Mouse (Mus musculus) CH12.LX (cell line): ENCODE measurements at regions not wholly inside any gene's neighbourhood (a gene's known extent, or its start where the extent isn't known, plus 50 kb on each side); places are given as distances from the start of the nearest gene placed in this dataset.

Experiments
- DNase-seq: peaks from one replicate; pipeline ENCODE4 v3.0.0-alpha.2; 2013; ENCODE audit errors: extremely low read depth
- H3K27ac ChIP-seq: 2 replicates; pipeline ENCODE4 v1.5.1; 2012; ENCODE audit warnings: low read depth, mild to moderate bottlenecking, control low read depth, moderate library complexity; ENCODE audit not compliant: insufficient read depth
- H3K27me3 ChIP-seq: replicated peaks from 2 replicates; pipeline ENCODE3; 2012; ENCODE audit warnings: inconsistent platforms
- H3K36me3 ChIP-seq, 2 experiments: replicated peaks in 1 of 2; 2 replicates each; pipeline versions ENCODE3 to v1.6.1; 2012; ENCODE audit warnings: inconsistent platforms in 1 of 2, low read length in 1 of 2, mild to moderate bottlenecking in 1 of 2, mixed read lengths in 1 of 2, moderate library complexity in 1 of 2; ENCODE audit not compliant: control insufficient read depth in 1 of 2, insufficient read depth in 1 of 2
- H3K4me1 ChIP-seq, 2 experiments: 2 replicates each; pipeline ENCODE4 v1.6.1; 2012; ENCODE audit warnings: inconsistent platforms in 1 of 2, moderate library complexity in 1 of 2; ENCODE audit not compliant: insufficient read depth in 2 of 2, control insufficient read depth in 1 of 2
- H3K4me2 ChIP-seq: 2 replicates; pipeline ENCODE4 v1.6.1; 2012; ENCODE audit warnings: low read depth, mild to moderate bottlenecking, control low read depth; ENCODE audit not compliant: poor library complexity, insufficient read depth, severe bottlenecking
- H3K4me3 ChIP-seq, 3 experiments: fragments of 150-350 bp in 1 of 3; sonication (generic) in 1 of 3; replicated peaks in 1 of 3; 2 replicates each; pipeline versions ENCODE3 to v1.5.1; 2011 to 2012; ENCODE audit warnings: low read depth in 2 of 3, low read length in 2 of 3, mild to moderate bottlenecking in 2 of 3, moderate library complexity in 2 of 3, control low read depth in 1 of 3, improper control_type of control experiment in 1 of 3, inconsistent platforms in 1 of 3, mixed read lengths in 1 of 3; ENCODE audit not compliant: poor library complexity in 1 of 3
- H3K79me2 ChIP-seq: replicated peaks from 2 replicates; pipeline ENCODE4 v1.6.1; 2012; ENCODE audit warnings: mild to moderate bottlenecking, moderate library complexity; ENCODE audit not compliant: control insufficient read depth, poor library complexity, insufficient read depth, severe bottlenecking; ENCODE audit errors: extremely low read depth
- H3K9ac ChIP-seq: 2 replicates; pipeline ENCODE4 v1.6.1; 2012; ENCODE audit warnings: low read depth, mild to moderate bottlenecking, control low read depth, moderate library complexity; ENCODE audit not compliant: insufficient read depth
- H3K9me3 ChIP-seq: replicated peaks from 2 replicates; pipeline ENCODE3; 2012; ENCODE audit warnings: low read length, inconsistent platforms, mixed read lengths
- BHLHE40 ChIP-seq: IDR thresholded peaks from 2 replicates; pipeline ENCODE4 v1.6.1; 2011; ENCODE audit warnings: mild to moderate bottlenecking, low read depth, low read length, improper control_type of control experiment
- CHD2 ChIP-seq: IDR thresholded peaks from 2 replicates; pipeline ENCODE4 v1.6.1; 2011; ENCODE audit warnings: low read length, improper control_type of control experiment
- CTCF ChIP-seq, 2 experiments: IDR thresholded peaks in 1 of 2; conservative IDR thresholded peaks in 1 of 2; 2 replicates each; pipeline ENCODE4 v1.5.1; 2011 to 2012; ENCODE audit warnings: low read depth in 2 of 2, low read length in 2 of 2, improper control_type of control experiment in 1 of 2, inconsistent platforms in 1 of 2, mild to moderate bottlenecking in 1 of 2, moderate library complexity in 1 of 2
- ELF1 ChIP-seq: IDR thresholded peaks from 2 replicates; pipeline ENCODE4 v1.6.1; 2014; ENCODE audit warnings: low read depth, mild to moderate bottlenecking, inconsistent platforms, low read length, improper control_type of control experiment
- IRF4 ChIP-seq: IDR thresholded peaks from 2 replicates; pipeline ENCODE4 v1.6.1; 2014; ENCODE audit warnings: low read depth, mild to moderate bottlenecking, inconsistent platforms, low read length, improper control_type of control experiment
- KAT2A ChIP-seq: IDR thresholded peaks from 2 replicates; pipeline ENCODE4 v1.6.1; 2012; ENCODE audit warnings: low read length, improper control_type of control experiment, inconsistent platforms; ENCODE audit not compliant: insufficient replicate concordance
- MAFK ChIP-seq: IDR thresholded peaks from 2 replicates; pipeline ENCODE4 v1.6.1; 2011; ENCODE audit warnings: low read length, improper control_type of control experiment; ENCODE audit not compliant: insufficient replicate concordance
- MAX ChIP-seq: IDR thresholded peaks from 2 replicates; pipeline ENCODE4 v1.6.1; 2011; ENCODE audit warnings: low read length, improper control_type of control experiment
- MAZ ChIP-seq: IDR thresholded peaks from 2 replicates; pipeline ENCODE4 v1.6.1; 2012; ENCODE audit warnings: low read depth, mild to moderate bottlenecking, inconsistent platforms, low read length, improper control_type of control experiment, moderate library complexity
- MEF2A ChIP-seq: IDR thresholded peaks from 2 replicates; pipeline ENCODE4 v1.6.1; 2014; ENCODE audit warnings: low read depth, mild to moderate bottlenecking, inconsistent platforms, low read length, improper control_type of control experiment, borderline replicate concordance
- MYC ChIP-seq: IDR thresholded peaks from 2 replicates; pipeline ENCODE4 v1.6.1; 2011; ENCODE audit warnings: low read depth, mild to moderate bottlenecking, improper control_type of control experiment, low read length
- NELFE ChIP-seq: IDR thresholded peaks from 2 replicates; pipeline ENCODE4 v1.6.1; 2011; ENCODE audit warnings: low read depth, low read length, improper control_type of control experiment
- PAX5 ChIP-seq: IDR thresholded peaks from 2 replicates; pipeline ENCODE4 v1.6.1; 2012; ENCODE audit warnings: low read length, inconsistent platforms, mixed read lengths
- RAD21 ChIP-seq: IDR thresholded peaks from 2 replicates; pipeline ENCODE4 v1.6.1; 2011; ENCODE audit warnings: low read depth, mild to moderate bottlenecking, low read length, improper control_type of control experiment, moderate library complexity
- SIN3A ChIP-seq: IDR thresholded peaks from 2 replicates; pipeline ENCODE4 v1.6.1; 2012; ENCODE audit warnings: low read length, improper control_type of control experiment, inconsistent platforms
- SMC3 ChIP-seq: IDR thresholded peaks from 2 replicates; pipeline ENCODE4 v1.6.1; 2011; ENCODE audit warnings: low read depth, low read length, improper control_type of control experiment
- TBP ChIP-seq: conservative IDR thresholded peaks from 2 replicates; pipeline ENCODE4 v1.6.1; 2011; ENCODE audit warnings: low read depth, low read length, improper control_type of control experiment
- TCF12 ChIP-seq: IDR thresholded peaks from 2 replicates; pipeline ENCODE4 v1.6.1; 2014; ENCODE audit warnings: low read depth, mild to moderate bottlenecking, inconsistent platforms, low read length, improper control_type of control experiment
- USF1 ChIP-seq: IDR thresholded peaks from 2 replicates; pipeline ENCODE4 v1.6.1; 2014; ENCODE audit warnings: low read depth, mild to moderate bottlenecking, inconsistent platforms, low read length, improper control_type of control experiment
- ZC3H11A ChIP-seq: IDR thresholded peaks from 2 replicates; pipeline ENCODE4 v1.6.1; 2012; ENCODE audit warnings: low read depth, mild to moderate bottlenecking, inconsistent platforms, low read length, improper control_type of control experiment
- ZMIZ1 ChIP-seq: IDR thresholded peaks from 2 replicates; pipeline ENCODE4 v1.6.1; 2012; ENCODE audit warnings: low read depth, mild to moderate bottlenecking, inconsistent platforms, low read length, improper control_type of control experiment
- dilution Hi-C: fragments of 300-500 bp; cut with MboI; formaldehyde crosslinking; loops from 2 replicates; pipeline ENCODE4 v1.14.3; 2020; ENCODE audit warnings: low sequenced_read_pairs; ENCODE audit not compliant: extremely low pct_unique_long_range_greater_than_20kb, extremely low pct_ligation_motif_present
- in situ Hi-C: fragments of 300-500 bp; cut with MboI; formaldehyde crosslinking; loops from 3 replicates; pipeline ENCODE4 v1.14.3; 2019; ENCODE audit warnings: low sequenced_read_pairs, low pct_ligation_motif_present, low pct_unique_long_range_greater_than_20kb, mixed read lengths

DNA sequence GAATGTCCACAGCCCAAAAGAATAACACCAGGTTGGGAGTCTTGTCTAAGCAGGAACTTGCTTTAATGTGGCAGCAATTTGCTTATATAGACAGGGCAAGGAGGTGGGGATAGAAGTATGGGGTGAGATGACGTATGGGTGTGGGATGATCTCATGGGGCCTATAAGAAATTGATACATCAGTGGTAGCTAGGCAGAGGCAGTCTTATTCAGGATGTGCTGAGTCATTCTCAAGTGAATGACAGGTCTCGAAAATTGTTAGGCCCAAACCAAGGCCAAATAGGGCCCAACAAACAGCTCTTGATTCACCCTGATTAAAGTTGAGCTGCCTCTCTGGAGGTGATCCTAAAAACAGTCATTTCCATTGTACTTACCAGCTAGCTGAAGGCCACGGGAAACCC is 162.3 kb upstream of the Zc3h12c start:
- peak; percentile 63 for DNase-seq
- Histone ChIP-seq H3K4me2 (no peak overlapping the region), H3K9me3 (no peaks in the 10 kb centered on the region), H3K9ac (no peak overlapping the region), H3K36me3 (peaks cover 22 to 84% of the 10 kb centered on the region in 2 experiments), H3K4me3 (no peak overlapping the region), H3K27ac (peak overlapping the region; percentile 5; the same call in 1 of the 2 replicates), H3K79me2 (peaks cover 23% of the 10 kb centered on the region), H3K27me3 (no peaks in the 10 kb centered on the region), H3K4me1 (peaks cover 19 to 57% of the 10 kb centered on the region in 2 experiments)
- dilution Hi-C loops = no loop called here
- TF ChIP-seq MAFK = peak; percentile 82; the same call in 1 of the 2 replicates
- TF ChIP-seq CHD2 = peak; percentile 85
- TF ChIP-seq MEF2A = no peak
- peak; percentile 74 for TF ChIP-seq TBP
- TF ChIP-seq TCF12 = 0 out of 2 replicates have a peak, but pooled peaks have one; percentile 7
- no peak for TF ChIP-seq ELF1
- peak; percentile 23; the same call in 1 of the 2 replicates for TF ChIP-seq SIN3A
- in situ Hi-C loops = no loop called here

DNA sequence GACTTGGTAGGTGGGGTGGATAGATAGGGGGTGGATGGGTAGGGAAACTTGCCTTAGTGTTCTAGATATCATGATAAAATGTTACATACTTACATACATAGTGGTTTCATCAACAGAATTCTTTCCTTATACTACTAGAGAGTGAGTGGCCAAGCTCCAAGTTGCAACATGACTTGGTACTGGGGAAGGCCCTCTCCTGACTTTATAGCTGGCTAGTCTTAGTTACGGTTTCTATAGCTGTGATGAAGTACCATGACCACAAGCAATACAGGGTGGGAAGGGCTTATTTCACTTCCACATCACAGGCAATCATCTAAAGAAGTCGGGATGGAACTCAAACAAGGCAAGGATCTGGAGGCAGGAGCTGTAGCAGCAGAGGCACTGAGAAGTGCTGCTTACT is 156.0 kb upstream of the Zc3h12c start:
- peaks cover 10 to 32% of the 10 kb centered on the region in 2 experiments for H3K4me1 ChIP-seq
- in situ Hi-C loops = no loop called here
- DNase-seq = no peak
- no peaks in the 10 kb centered on the region for H3K9me3 ChIP-seq
- no peak overlapping the region for H3K4me3 ChIP-seq
- no peak overlapping the region for H3K4me2 ChIP-seq
- TF ChIP-seq CTCF (conservative IDR thresholded peaks at IDR 0.05 in 1 of 2, IDR thresholded peaks at IDR 0.05 in 1 of 2; ENCODE audit: low read depth in 2 of 2, low read length in 2 of 2) (no peak), MAZ (0 out of 2 replicates have a peak, but pooled peaks have one; percentile 47), BHLHE40 (no peak), IRF4 (no peak), KAT2A (no peak), USF1 (no peak)
- no peak overlapping the region for H3K9ac ChIP-seq
- peak overlapping the region; percentile 65 for H3K27ac ChIP-seq
- dilution Hi-C loops = no loop called here
- no peaks in the 10 kb centered on the region for H3K27me3 ChIP-seq
- H3K36me3 ChIP-seq = peaks cover 8 to 72% of the 10 kb centered on the region in 2 experiments
- H3K79me2 ChIP-seq = no peaks in the 10 kb centered on the region

DNA sequence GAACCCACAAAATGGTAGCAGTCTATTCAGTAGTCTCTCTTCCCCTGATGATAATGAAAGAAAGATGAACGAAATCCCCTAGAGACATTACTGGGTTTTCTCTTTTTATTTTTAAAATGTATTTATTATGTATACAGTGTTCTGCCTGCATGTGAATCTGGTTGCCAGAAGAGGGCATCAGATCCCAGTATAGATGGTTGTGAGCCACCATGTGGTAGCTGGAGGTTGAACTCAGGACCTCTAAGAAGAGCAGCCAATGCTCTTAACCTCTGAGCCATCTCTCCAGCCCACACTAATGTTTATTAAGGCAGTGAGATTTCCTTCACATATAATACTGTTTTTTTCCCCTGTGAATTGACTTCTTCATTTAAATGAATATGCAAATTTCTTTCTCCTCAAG is 155.4 kb upstream of the Zc3h12c start:
- Histone ChIP-seq H3K9me3 (no peaks in the 10 kb centered on the region), H3K79me2 (no peaks in the 10 kb centered on the region), H3K4me3 (no peak overlapping the region), H3K4me2 (peak overlapping the region; percentile 44), H3K27me3 (no peaks in the 10 kb centered on the region), H3K36me3 (peaks cover 8 to 67% of the 10 kb centered on the region in 2 experiments), H3K9ac (peak overlapping the region; percentile 36; the same call in 1 of the 2 replicates), H3K27ac (peak overlapping the region; percentile 55; the same call in 1 of the 2 replicates), H3K4me1 (peaks cover 10 to 32% of the 10 kb centered on the region in 2 experiments)
- dilution Hi-C loops = no loop called here
- peak; percentile 56 for DNase-seq
- in situ Hi-C loops = no loop called here
- no peak for TF ChIP-seq PAX5
- TF ChIP-seq MYC = peak; percentile 92
- TF ChIP-seq CTCF (conservative IDR thresholded peaks at IDR 0.05 in 1 of 2, IDR thresholded peaks at IDR 0.05 in 1 of 2; ENCODE audit: low read depth in 2 of 2, low read length in 2 of 2) = peak in 1 of 2 experiments; percentile 96; a peak in 2 of 4 replicates
- peak; percentile 86 for TF ChIP-seq SMC3
- peak; percentile 59 for TF ChIP-seq MAX
- TF ChIP-seq SIN3A = peak; percentile 12; the same call in 1 of the 2 replicates
- no peak for TF ChIP-seq CHD2
- peak; percentile 57 for TF ChIP-seq RAD21
- peak; percentile 47 for TF ChIP-seq IRF4
- TF ChIP-seq TCF12 = 0 out of 2 replicates have a peak, but pooled peaks have one; percentile 10
- no peak for TF ChIP-seq ZMIZ1
- peak; percentile 42; the same call in 1 of the 2 replicates for TF ChIP-seq NELFE
- TF ChIP-seq ZC3H11A = 0 out of 2 replicates have a peak, but pooled peaks have one; percentile 18
